Mouse (Mus musculus) right cerebral cortex, postnatal 4 days (tissue): ENCODE measurements around the gene 6430628N08Rik.

Experiments used
- DNase-seq: peaks from one replicate; pipeline ENCODE4 v3.0.0-alpha.2; 2022

The 6430628N08Rik gene

GRCm38 (mm10) chr4:115890066-115890465, 399 bp upstream of the 6430628N08Rik start:
- DNase-seq, result no peak

GRCm38 (mm10) chr4:115894281-115894680, 3.8 kb downstream of the 6430628N08Rik start:
- no peak for DNase-seq

GRCm38 (mm10) chr4:115897901-115898631, 7.6 kb downstream of the 6430628N08Rik start:
- peak; percentile 34 for DNase-seq

- DNase-seq, result peak; percentile 92
These were observed 12.4 kb downstream of the 6430628N08Rik start for GRCm38 (mm10) chr4:115902816-115903215.

- DNase-seq, result no peak
These were observed 13.9 kb downstream of the 6430628N08Rik start for GRCm38 (mm10) chr4:115904375-115904774.

GRCm38 (mm10) chr4:115905701-115906100, 15.2 kb downstream of the 6430628N08Rik start:
- no peak for DNase-seq

GRCm38 (mm10) chr4:115906791-115907190, 16.3 kb downstream of the 6430628N08Rik start:
- no peak for DNase-seq

GRCm38 (mm10) chr4:115907994-115908393, 17.5 kb downstream of the 6430628N08Rik start:
- no peak for DNase-seq

- DNase-seq, result peak; percentile 26
These were observed 18.2 kb downstream of the 6430628N08Rik start for GRCm38 (mm10) chr4:115908641-115909040.

GRCm38 (mm10) chr4:115911586-115911985, 21.1 kb downstream of the 6430628N08Rik start:
- DNase-seq, result no peak

GRCm38 (mm10) chr4:115919911-115920310, 29.4 kb downstream of the 6430628N08Rik start:
- no peak for DNase-seq

- DNase-seq, result no peak
These were observed 32.2 kb downstream of the 6430628N08Rik start for GRCm38 (mm10) chr4:115922688-115923087.

GRCm38 (mm10) chr4:115923262-115923880, 32.9 kb downstream of the 6430628N08Rik start:
- DNase-seq, result no peak

- DNase-seq, result no peak
These were observed 37.2 kb downstream of the 6430628N08Rik start for GRCm38 (mm10) chr4:115927637-115928036.

- DNase-seq, result no peak
These were observed 41.2 kb downstream of the 6430628N08Rik start for GRCm38 (mm10) chr4:115931556-115932088.

- DNase-seq, result no peak
These were observed 45.5 kb downstream of the 6430628N08Rik start for GRCm38 (mm10) chr4:115935835-115936581.

- no peak for DNase-seq
These were observed 46.2 kb downstream of the 6430628N08Rik start for GRCm38 (mm10) chr4:115936646-115937045.

GRCm38 (mm10) chr4:115937061-115937976, 46.9 kb downstream of the 6430628N08Rik start:
- no peak for DNase-seq

- DNase-seq, result peak; percentile 53
These were observed 48.1 kb downstream of the 6430628N08Rik start for GRCm38 (mm10) chr4:115938276-115939160.

- DNase-seq, result peak; percentile 15
These were observed 49.0 kb downstream of the 6430628N08Rik start, which contains the start of gene Dmbx1 for GRCm38 (mm10) chr4:115939295-115940102. Dmbx1 (minus strand) TSS chr4:115939926.
